In genomic region chr17:7443822-7444221, GRCm38 (mm10) we compare ENCODE assay signal across 10 mouse cellular contexts. TPM values are rescaled to one million over a fixed set of nuclear protein-coding genes. Genes with fewer than 3 reads are reported as not detected.
A peak's percentile ranks its signal among the peaks of the same experiment; 100 is the strongest.
DNase-seq lines count a peak whose midpoint lies in the region; ATAC-seq and TF ChIP-seq lines count a peak whose summit lies in the region.
"Had no signal": no experiment of that assay in that cellular context is flagged by ENCODE, and none has a peak within 500 bp of the region (broad histone marks: within the 10 kb centered on the region; RNA-seq: fewer than 3 reads in every experiment).

No protein-coding gene starts in this region.

- H3K27ac ChIP-seq in heart, embryonic 11.5 days (ENCODE audit: low read depth, low read length) = no peak overlapping the region
- H3K27ac ChIP-seq: embryonic facial prominence, embryonic 15.5 days; macrophage had no signal

- H3K4me2 ChIP-seq in heart, embryonic 11.5 days = no peak overlapping the region
- H3K4me2 ChIP-seq: embryonic facial prominence, embryonic 15.5 days had no signal

- no peaks in the 10 kb centered on the region for H3K36me3 ChIP-seq in heart, embryonic 11.5 days (ENCODE audit: control insufficient read depth, insufficient read depth, low read length)
- no peaks in the 10 kb centered on the region for H3K36me3 ChIP-seq in E14TG2a.4 (ENCODE audit: insufficient read depth, low read length)
- H3K36me3 ChIP-seq: embryonic facial prominence, embryonic 15.5 days had no signal

- WGBS in heart, embryonic 11.5 days (ENCODE audit: insufficient replicate concordance) = 55% methylated on average over 1 of the region's 1 CpGs

- intact Hi-C loops in gastrocnemius, postnatal 14 days (cut with DNase I; ENCODE audit: low total_unique reads) = loop anchor here (5.0 kb wide), 1 partner anchor 378 kb away; no protein-coding TSS in a partner anchor
- intact Hi-C loops in left cerebral cortex, postnatal 25 days (cut with DNase I) = loop anchor here (2.0 kb wide), 1 partner anchor 383 kb away; the partner anchor contains the start of gene Fndc1

- H3K4me1 ChIP-seq in heart, embryonic 11.5 days (ENCODE audit: control insufficient read depth, insufficient read depth, low read length) = no peaks in the 10 kb centered on the region
- H3K4me1 ChIP-seq in E14TG2a.4 (replicated peaks; ENCODE audit: low read depth, low read length) = no peaks in the 10 kb centered on the region
- H3K4me1 ChIP-seq: embryonic facial prominence, embryonic 15.5 days had no signal

- no peaks in the 10 kb centered on the region for H3K9me3 ChIP-seq in heart, embryonic 11.5 days (replicated peaks; ENCODE audit: control insufficient read depth, low read length)
- 0 out of 2 replicates have a peak, but pooled peaks cover 4% of the 10 kb centered on the region for H3K9me3 ChIP-seq in E14TG2a.4 (ENCODE audit: low read length)
- H3K9me3 ChIP-seq: embryonic facial prominence, embryonic 15.5 days had no signal

- no peak overlapping the region for H3K4me3 ChIP-seq in heart, embryonic 11.5 days (ENCODE audit: low read depth, low read length)
- H3K4me3 ChIP-seq in E14TG2a.4 (replicated peaks; ENCODE audit: low read length) = no peak overlapping the region
- H3K4me3 ChIP-seq: embryonic facial prominence, embryonic 15.5 days had no signal

- peak; percentile 38 for TF ChIP-seq CTCF in E14TG2a.4 (conservative IDR thresholded peaks at IDR 0.05; ENCODE audit: low read length)

- no peaks in the 10 kb centered on the region for H3K27me3 ChIP-seq in heart, embryonic 11.5 days (ENCODE audit: control insufficient read depth, insufficient read depth, low read length)
- H3K27me3 ChIP-seq in E14TG2a.4 (ENCODE audit: insufficient read depth, low read length) = no peaks in the 10 kb centered on the region
- H3K27me3 ChIP-seq: embryonic facial prominence, embryonic 15.5 days had no signal

- peak; percentile 66 for DNase-seq in heart, adult 8-10 months (ENCODE audit: low spot score)
- peak; percentile 75 for DNase-seq in brain, adult 2 months (ENCODE audit: low read depth, low spot score)
- peak; percentile 66 for DNase-seq in gastrocnemius, postnatal 14 days
- DNase-seq in left cerebral cortex, postnatal 25 days (ENCODE audit: low spot score in 2 of 2) = peak; percentile 52 to 63
- DNase-seq in retina, postnatal 7 days (ENCODE audit: low read depth, low spot score) = peak; percentile 56

- ATAC-seq in heart, embryonic 11.5 days (replicated peaks; ENCODE audit: insufficient number of reproducible peaks, low FRiP score, low TSS enrichment) = no peak
- no peak for ATAC-seq in erythroblast, adult 5-6 weeks (replicated peaks; ENCODE audit: low FRiP score, poor library complexity, severe bottlenecking)

- H3K9ac ChIP-seq in heart, embryonic 11.5 days (ENCODE audit: low read depth, low read length) = no peak overlapping the region
- H3K9ac ChIP-seq: embryonic facial prominence, embryonic 15.5 days had no signal

RNA-seq across cellular contexts. Expression of gene Unc93a2, which starts 58.6 kb away (rescaled TPM):
- total RNA-seq in heart, adult 8-10 months (2022) = not detected
- polyA plus RNA-seq in heart, embryonic 11.5 days (2014; fragmentation: Nextera tagmentation; extraction: Ambion mirVana) = not detected in 2 replicates
- under 1 TPM in 1 of 2 experiments, not detected in 1; 0.08 TPM for total RNA-seq in gastrocnemius, postnatal 14 days (2021)
- total RNA-seq in left cerebral cortex, postnatal 25 days (2021) = not detected
- total RNA-seq in erythroblast, adult 5-6 weeks (2015; ENCODE audit: low replicate concordance) = not detected in 2 replicates
- not detected in 2 replicates for total RNA-seq in erythroblast, adult 5-6 weeks (2017; ENCODE audit: low replicate concordance)
- polyA plus RNA-seq: macrophage had no signal
